Mouse (Mus musculus) lung, embryonic 14.5 days (tissue): Measurements from ENCODE around the gene Otoa. TPM values are rescaled to one million over a fixed set of nuclear protein-coding genes. Genes with fewer than 3 reads are reported as not detected.
A peak's percentile ranks its signal among the peaks of the same experiment; 100 is the strongest.

Source experiments
- ATAC-seq: fragments of 200-750 bp; cut with Nextera tagmentation; 2 replicates; pipeline ENCODE4 v1.8.0; 2017; ENCODE audit warnings: mild to moderate bottlenecking, moderate TSS enrichment, moderate library complexity; ENCODE audit not compliant: insufficient read depth
- DNase-seq: peaks from one replicate; pipeline ENCODE4 v3.0.0-alpha.2; 2015
- H3K27ac ChIP-seq: fragments of 300-500 bp; sonication (generic); 2 replicates; pipeline ENCODE4 v1.5.1; 2014; ENCODE audit warnings: low read depth, mild to moderate bottlenecking, moderate library complexity
- H3K27me3 ChIP-seq: fragments of 300-500 bp; sonication (generic); 2 replicates; pipeline ENCODE4 v1.6.1; 2014; ENCODE audit warnings: low read length, control low read depth; ENCODE audit not compliant: insufficient read depth
- H3K36me3 ChIP-seq: fragments of 300-500 bp; sonication (generic); 2 replicates; pipeline ENCODE4 v1.6.1; 2014; ENCODE audit warnings: control low read depth; ENCODE audit not compliant: insufficient read depth
- H3K4me1 ChIP-seq: fragments of 300-500 bp; sonication (generic); 2 replicates; pipeline ENCODE4 v1.6.1; 2014; ENCODE audit warnings: antibody characterized with exemption, control low read depth; ENCODE audit not compliant: insufficient read depth
- H3K4me2 ChIP-seq: fragments of 300-500 bp; sonication (generic); 2 replicates; pipeline ENCODE4 v1.6.1; 2014; ENCODE audit warnings: mild to moderate bottlenecking
- H3K4me3 ChIP-seq: fragments of 300-500 bp; sonication (generic); 2 replicates; pipeline ENCODE4 v1.5.1; 2014; ENCODE audit warnings: low read depth, low read length
- H3K9ac ChIP-seq: fragments of 300-500 bp; sonication (generic); 2 replicates; pipeline ENCODE4 v1.6.1; 2014
- H3K9me3 ChIP-seq: fragments of 300-500 bp; sonication (generic); 2 replicates; pipeline ENCODE4 v1.6.1; 2016; ENCODE audit warnings: low read depth, low read length, control low read depth
- CTCF ChIP-seq: IDR thresholded peaks from 2 replicates; pipeline ENCODE4 v1.5.1; 2016; ENCODE audit warnings: antibody characterized with exemption, low read depth
- WGBS: fragments of 180-500 bp; shearing (Covaris S2); extraction: QIAGEN DNeasy Blood & Tissue Kit; methylation state at CpG from one replicate; pipeline ENCODE4 v1.1.7; 2014; 5-methylcytosine and 5-hydroxymethylcytosine counted together
- polyA plus RNA-seq: library from polyadenylated mRNA; unstranded; fragments of >200 nt; fragmentation: Nextera tagmentation; extraction: Ambion mirVana; gene quantifications from 2 replicates; pipeline ENCODE4 v1.2.1, GENCODE M21; 2014

Gene Otoa
- polyA plus RNA-seq, 1 experiment from 2014 or later = 0.14 TPM

- peak; percentile 5 for DNase-seq
- no peak for ATAC-seq
- Histone ChIP-seq H3K36me3 (no peaks in the 10 kb centered on the region), H3K27ac (no peak overlapping the region), H3K9ac (no peak overlapping the region), H3K4me3 (no peak overlapping the region), H3K27me3 (no peaks in the 10 kb centered on the region), H3K9me3 (no peaks in the 10 kb centered on the region), H3K4me1 (no peaks in the 10 kb centered on the region), H3K4me2 (no peak overlapping the region)
- WGBS = 76% methylated on average over 5 of the region's 5 CpGs
- TF ChIP-seq CTCF = no peak
Measured at GRCm38 (mm10) chr7:121150662-121151061, 69.2 kb downstream of the Otoa start.

DNA sequence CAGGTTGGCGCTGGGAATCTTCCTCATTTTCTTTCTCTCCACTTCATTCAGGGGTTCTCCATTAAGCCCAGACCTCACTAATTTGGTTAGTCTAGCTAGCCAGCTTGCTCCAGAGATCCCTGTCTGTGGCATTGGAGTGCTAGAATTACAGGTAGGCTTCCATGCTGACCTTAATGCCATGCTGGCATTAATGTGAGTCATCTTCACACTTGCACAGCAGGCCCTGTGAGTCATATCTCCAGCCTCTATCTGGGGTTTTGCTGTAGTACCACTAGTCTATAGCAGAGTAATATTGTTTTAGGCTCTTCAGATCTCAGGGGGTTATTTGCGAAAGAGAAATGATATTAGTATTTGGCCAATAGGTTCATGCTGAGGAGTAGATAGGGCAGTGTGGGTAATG, 70.7 kb downstream of the Otoa start:
- H3K9ac ChIP-seq = no peak overlapping the region
- H3K27me3 ChIP-seq = no peaks in the 10 kb centered on the region
- H3K4me1 ChIP-seq = no peaks in the 10 kb centered on the region
- DNase-seq (no peak), ATAC-seq (no peak)
- 94% methylated on average over 2 of the region's 2 CpGs for WGBS
- no peak overlapping the region for H3K27ac ChIP-seq
- H3K4me3 ChIP-seq = no peak overlapping the region
- H3K9me3 ChIP-seq = no peaks in the 10 kb centered on the region
- no peaks in the 10 kb centered on the region for H3K36me3 ChIP-seq
- no peak for TF ChIP-seq CTCF
- H3K4me2 ChIP-seq = no peak overlapping the region

DNA sequence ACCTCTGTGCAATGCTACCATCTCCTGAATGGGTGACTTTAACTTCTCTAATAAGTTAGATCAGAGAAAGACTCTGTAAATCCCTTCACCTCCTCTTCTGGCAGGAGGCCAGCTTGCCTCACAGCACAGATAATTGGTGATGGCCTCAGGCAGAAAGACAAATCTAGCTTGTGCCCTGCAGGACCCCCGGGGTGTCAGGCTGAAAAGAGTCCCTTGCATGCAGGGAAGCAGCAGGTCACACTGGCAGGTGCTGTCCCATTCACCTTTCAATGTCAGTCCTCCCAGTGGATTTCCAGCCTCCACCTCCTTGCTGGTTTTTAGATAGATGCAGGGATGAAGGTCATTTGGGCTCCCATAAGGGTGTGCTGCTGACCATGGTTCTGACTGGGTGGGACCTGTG, 84.2 kb downstream of the Otoa start:
- H3K27ac ChIP-seq = no peak overlapping the region
- no peak for TF ChIP-seq CTCF
- no peak overlapping the region for H3K4me3 ChIP-seq
- no peak overlapping the region for H3K4me2 ChIP-seq
- no peaks in the 10 kb centered on the region for H3K4me1 ChIP-seq
- 63% methylated on average over 1 of the region's 1 CpGs for WGBS
- H3K9me3 ChIP-seq = no peaks in the 10 kb centered on the region
- H3K9ac ChIP-seq = no peak overlapping the region
- ATAC-seq (no peak), DNase-seq (peak; percentile 6)
- no peaks in the 10 kb centered on the region for H3K36me3 ChIP-seq
- no peaks in the 10 kb centered on the region for H3K27me3 ChIP-seq

DNA sequence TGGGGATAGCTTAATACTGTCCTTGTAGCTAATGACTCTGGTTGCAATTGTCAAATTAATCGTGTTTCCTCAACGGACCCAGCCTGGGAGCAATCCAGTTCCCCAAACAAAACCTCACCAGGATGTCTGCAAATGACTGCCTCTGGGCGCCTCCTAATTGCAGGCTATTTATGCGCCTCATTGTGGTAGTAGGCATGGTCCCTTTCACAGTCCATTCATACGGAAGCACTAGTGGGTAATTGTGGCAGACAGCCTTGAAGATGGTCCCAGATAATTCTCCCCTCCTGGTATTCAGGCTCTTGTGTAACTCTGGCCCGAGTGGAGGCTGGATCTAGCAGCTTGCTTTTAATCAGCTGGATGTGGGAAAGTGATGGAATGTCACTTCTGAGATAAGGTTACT, 90.4 kb downstream of the Otoa start:
- Histone ChIP-seq H3K9me3 (no peaks in the 10 kb centered on the region), H3K4me2 (no peak overlapping the region), H3K9ac (no peak overlapping the region), H3K36me3 (no peaks in the 10 kb centered on the region), H3K4me3 (no peak overlapping the region), H3K27ac (no peak overlapping the region), H3K27me3 (no peaks in the 10 kb centered on the region), H3K4me1 (no peaks in the 10 kb centered on the region)
- DNase-seq (no peak), ATAC-seq (no peak)
- TF ChIP-seq CTCF = no peak
- WGBS = 17% methylated on average over 6 of the region's 6 CpGs

DNA sequence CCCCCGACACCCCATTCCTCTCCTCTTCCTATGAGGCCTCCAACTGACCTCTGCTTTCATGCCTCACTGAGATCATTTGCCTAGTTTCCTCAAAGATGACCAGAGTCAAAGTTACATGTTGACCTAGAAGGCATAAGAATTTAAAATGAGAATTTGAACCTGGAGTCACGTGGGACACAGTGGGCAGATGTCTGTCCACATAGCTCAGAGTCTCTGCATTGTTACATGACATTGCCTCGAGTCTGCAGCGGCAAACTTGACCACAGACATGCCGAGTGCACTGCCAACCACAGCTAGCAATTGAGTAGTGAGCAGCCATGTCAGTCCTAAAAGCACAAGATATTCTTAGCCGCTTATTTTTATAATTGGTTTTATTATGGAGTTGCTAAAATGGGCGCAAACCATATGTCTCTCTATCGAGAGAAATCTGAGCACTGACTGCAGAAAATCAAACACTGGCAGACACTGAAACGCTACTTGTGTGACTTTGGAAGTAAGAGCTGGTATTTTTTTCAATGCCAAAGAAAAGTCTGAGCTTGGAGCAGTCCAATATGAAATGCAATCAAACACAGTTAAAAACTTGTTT, 105.8 kb downstream of the Otoa start:
- no peaks in the 10 kb centered on the region for H3K27me3 ChIP-seq
- H3K4me2 ChIP-seq = no peak overlapping the region
- no peaks in the 10 kb centered on the region for H3K4me1 ChIP-seq
- no peak for TF ChIP-seq CTCF
- no peak overlapping the region for H3K27ac ChIP-seq
- 77% methylated on average over 9 of the region's 9 CpGs for WGBS
- no peak for DNase-seq
- H3K36me3 ChIP-seq = no peaks in the 10 kb centered on the region
- H3K4me3 ChIP-seq = no peak overlapping the region
- no peak overlapping the region for H3K9ac ChIP-seq
- no peaks in the 10 kb centered on the region for H3K9me3 ChIP-seq
- ATAC-seq = no peak

DNA sequence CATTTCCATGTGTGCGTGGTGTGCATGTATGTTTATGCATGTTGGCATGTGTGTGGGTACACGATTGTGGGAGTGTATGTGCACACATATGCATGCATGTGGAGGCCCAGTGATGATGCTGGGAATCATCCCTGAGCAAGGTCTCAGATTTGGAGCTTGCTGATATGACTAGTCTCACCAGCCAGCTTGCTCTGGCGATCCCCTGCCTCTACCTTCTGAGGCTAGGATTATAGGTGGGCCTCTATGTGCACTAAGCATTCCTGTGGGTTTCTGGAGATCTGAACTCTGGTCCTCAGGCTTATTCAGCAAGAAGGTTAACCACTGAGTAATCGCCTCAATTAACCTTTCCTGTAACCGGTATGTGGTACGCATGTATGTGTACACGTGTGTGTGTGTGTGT, 107.5 kb downstream of the Otoa start:
- ATAC-seq (no peak), DNase-seq (no peak)
- Histone ChIP-seq H3K27me3 (no peaks in the 10 kb centered on the region), H3K9ac (no peak overlapping the region), H3K4me1 (no peaks in the 10 kb centered on the region), H3K9me3 (no peaks in the 10 kb centered on the region), H3K27ac (no peak overlapping the region), H3K4me2 (no peak overlapping the region), H3K4me3 (no peak overlapping the region), H3K36me3 (no peaks in the 10 kb centered on the region)
- TF ChIP-seq CTCF = no peak
- WGBS = 88% methylated on average over 7 of the region's 7 CpGs

- Histone ChIP-seq H3K9ac (no peak overlapping the region), H3K27ac (no peak overlapping the region), H3K4me1 (no peaks in the 10 kb centered on the region), H3K27me3 (no peaks in the 10 kb centered on the region), H3K36me3 (no peaks in the 10 kb centered on the region), H3K9me3 (no peaks in the 10 kb centered on the region), H3K4me3 (no peak overlapping the region), H3K4me2 (no peak overlapping the region)
- peak; percentile 3 for DNase-seq
- no peak for ATAC-seq
- no peak for TF ChIP-seq CTCF
- WGBS = 70% methylated on average over 8 of the region's 8 CpGs
Measured at GRCm38 (mm10) chr7:121198933-121199332, 117.5 kb downstream of the Otoa start.

DNA sequence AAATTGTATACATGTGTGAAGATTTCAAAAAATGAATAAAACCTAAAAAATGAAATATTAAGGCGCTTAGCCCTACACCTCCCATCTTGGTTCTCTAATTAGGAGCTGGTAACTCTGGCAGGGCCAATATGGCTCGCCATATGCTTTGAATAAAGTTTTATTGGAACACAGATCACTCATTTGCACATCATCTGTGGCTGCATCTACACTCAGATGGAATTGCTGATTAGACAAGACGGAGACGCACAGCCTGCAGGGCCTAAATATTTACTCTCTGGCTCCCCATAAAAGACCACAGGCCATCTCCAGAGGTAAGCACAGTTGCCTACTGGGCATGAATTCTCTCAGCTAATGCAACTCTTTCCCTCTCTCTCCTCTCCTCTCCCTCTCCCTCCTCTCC, 130.4 kb downstream of the Otoa start:
- ATAC-seq (no peak), DNase-seq (no peak)
- Histone ChIP-seq H3K27me3 (no peaks in the 10 kb centered on the region), H3K27ac (no peak overlapping the region), H3K4me1 (no peaks in the 10 kb centered on the region), H3K4me3 (no peak overlapping the region), H3K36me3 (no peaks in the 10 kb centered on the region), H3K4me2 (no peak overlapping the region), H3K9me3 (no peaks in the 10 kb centered on the region), H3K9ac (no peak overlapping the region)
- no peak for TF ChIP-seq CTCF
- WGBS = 68% methylated on average over 4 of the region's 4 CpGs

Other genes starting within 250 kb of the Otoa start
- 11.2 and 13.0 TPM in 2 replicates for gene Eef2k, start 238.8 kb upstream of the Otoa start, polyA plus RNA-seq
- 24.3 and 24.6 TPM in 2 replicates for gene Polr3e, start 163.9 kb upstream of the Otoa start, polyA plus RNA-seq
- 13.4 and 13.5 TPM in 2 replicates for gene Cdr2, start 99.3 kb upstream of the Otoa start, polyA plus RNA-seq
- gene Mfsd13b, start 99.1 kb upstream of the Otoa start, polyA plus RNA-seq = 0.14 TPM in 1 of 2 replicates, not detected in the other
- gene Mettl9, start 47.2 kb upstream of the Otoa start, polyA plus RNA-seq = 166 and 180 TPM in 2 replicates
- gene Igsf6, start 7.1 kb upstream of the Otoa start, polyA plus RNA-seq = 1.8 and 2.6 TPM in 2 replicates